Mouse (Mus musculus) fat pad, adult 2 months (tissue): ENCODE data around the gene Cyp8b1.

Experiments used
- DNase-seq: peaks from one replicate; pipeline ENCODE4 v3.0.0-alpha.2; 2011; ENCODE audit warnings: low read depth, low spot score; ENCODE audit errors: extremely low read depth

The Cyp8b1 gene

DNA sequence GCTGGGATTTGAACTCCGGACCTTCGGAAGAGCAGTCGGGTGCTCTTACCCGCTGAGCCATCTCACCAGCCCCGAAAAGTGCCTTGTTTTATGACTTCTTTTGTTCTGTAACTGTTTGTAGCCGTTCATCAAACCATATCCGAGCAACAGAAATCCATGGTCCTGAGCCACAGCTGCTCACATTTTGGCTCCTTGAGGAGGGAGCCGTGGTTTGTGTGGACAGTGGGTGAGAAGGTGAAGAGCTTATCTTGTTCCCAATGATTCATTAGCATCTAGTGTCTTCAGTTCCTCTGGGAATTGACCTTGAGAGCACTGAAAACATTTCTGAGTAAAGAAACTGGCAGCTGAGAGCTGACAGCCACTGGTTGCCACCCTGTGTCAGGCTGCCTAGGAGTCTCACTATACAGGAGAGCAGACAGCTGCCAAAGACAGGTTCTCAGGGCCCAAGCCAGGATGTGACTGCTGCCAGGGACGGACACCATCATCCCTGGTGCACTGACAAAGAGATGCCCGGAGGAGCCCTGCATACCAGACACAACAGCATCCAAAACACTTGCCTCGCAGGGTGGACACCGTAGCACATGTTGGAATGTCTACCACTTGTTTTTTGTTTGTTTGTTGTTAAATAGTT is 23.9 kb downstream of the Cyp8b1 start:
- no peak for DNase-seq

GRCm38 (mm10) chr9:121891301-121891700 is 24.8 kb downstream of the Cyp8b1 start:
- no peak for DNase-seq

GRCm38 (mm10) chr9:121890441-121890941 is 25.6 kb downstream of the Cyp8b1 start:
- no peak for DNase-seq

- DNase-seq = peak; percentile 78
These were observed 26.1 kb downstream of the Cyp8b1 start for GRCm38 (mm10) chr9:121889927-121890440.

DNA sequence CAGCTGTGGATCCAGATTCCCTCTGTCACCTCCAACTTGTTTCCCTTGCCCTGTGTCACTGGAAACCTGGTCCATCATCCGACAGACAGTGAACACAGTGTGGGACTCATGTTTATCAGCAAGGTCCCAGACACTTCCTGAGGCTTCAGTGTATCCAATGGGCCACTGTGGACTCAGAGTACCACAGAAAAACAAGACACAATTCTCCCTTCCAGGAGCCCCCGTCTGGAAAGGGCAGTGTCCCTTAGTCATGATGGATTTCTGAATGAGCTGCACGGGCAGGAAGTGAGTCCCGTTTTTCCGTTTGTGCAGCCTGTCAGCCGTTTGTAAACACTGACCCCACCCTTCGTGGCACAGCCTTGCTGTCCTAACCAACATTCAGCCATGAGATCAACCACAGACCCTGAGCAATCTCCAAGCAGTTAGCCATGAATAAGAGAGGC is 34.1 kb downstream of the Cyp8b1 start:
- DNase-seq = no peak

GRCm38 (mm10) chr9:121881301-121881700 is 34.8 kb downstream of the Cyp8b1 start:
- DNase-seq = no peak

DNA sequence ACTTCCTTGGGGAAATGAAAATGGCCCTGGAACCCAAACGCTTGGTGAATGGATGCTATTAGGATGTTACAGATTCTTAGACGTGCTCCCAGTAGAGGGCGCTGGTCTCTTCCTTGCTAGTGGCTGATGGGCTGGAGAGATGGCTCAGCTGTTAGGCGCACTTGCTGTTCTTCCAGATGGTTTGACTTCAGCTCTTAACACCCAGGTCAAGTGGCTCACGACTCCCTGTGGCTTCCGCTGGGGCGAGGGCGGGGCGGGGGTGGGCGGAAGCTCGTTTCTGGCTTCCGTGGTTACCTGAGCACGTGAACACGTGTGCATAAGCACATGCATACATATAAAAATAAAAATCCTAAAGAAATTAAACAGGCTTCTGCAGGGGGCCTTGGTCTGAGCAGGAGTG is 35.3 kb downstream of the Cyp8b1 start:
- no peak for DNase-seq

DNA sequence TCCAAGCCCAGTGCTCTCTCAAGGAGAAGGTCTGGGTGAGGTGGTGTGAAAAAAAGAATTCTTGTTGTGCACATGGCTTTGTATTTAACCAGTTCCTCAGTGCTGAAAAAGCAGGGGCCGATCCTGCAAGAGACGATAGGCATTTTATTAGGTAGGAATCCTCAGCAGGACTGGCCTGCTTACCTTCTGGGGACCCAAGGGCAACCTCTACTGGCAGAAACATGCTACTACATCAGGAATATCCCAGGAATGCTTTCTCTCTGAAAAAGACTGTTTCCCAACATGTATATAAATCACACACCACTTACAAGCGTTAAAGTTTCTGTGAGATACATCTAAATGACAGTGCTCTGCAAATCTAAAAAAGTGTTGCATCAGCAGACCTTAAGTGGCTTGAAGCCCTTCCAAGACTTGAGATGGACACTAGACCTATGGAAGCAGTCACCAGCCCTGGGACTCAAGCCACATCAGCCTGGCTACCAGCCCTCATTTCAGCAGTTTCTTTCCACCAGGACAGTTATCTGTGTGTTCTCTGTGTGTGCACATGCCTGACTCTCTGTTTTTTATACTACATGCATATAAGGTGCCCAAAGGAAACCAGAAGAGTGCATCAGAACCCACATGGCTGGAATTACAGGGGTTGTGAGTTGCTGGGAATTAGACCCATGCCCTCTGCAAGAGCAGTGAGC is 38.9 kb downstream of the Cyp8b1 start:
- DNase-seq = no peak

DNA sequence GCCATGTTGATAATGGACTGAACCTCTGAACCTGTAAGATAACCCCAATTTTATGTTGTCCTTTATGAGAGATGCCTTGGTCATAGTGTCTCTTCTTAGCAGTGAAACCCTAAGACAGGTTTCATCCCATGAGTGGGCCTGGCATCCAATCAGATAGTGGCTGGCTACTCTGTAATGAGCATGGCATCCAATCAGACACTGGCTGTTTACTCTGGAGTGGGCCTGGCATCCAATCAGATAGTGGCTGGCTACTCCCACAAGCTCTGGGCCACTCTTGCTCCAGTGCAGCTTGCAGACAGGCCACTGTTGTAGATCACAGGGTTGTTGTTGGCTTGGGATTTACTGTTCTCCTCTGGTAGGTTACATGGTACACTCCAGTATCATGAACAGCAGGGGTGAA is 42.5 kb downstream of the Cyp8b1 start:
- no peak for DNase-seq

DNA sequence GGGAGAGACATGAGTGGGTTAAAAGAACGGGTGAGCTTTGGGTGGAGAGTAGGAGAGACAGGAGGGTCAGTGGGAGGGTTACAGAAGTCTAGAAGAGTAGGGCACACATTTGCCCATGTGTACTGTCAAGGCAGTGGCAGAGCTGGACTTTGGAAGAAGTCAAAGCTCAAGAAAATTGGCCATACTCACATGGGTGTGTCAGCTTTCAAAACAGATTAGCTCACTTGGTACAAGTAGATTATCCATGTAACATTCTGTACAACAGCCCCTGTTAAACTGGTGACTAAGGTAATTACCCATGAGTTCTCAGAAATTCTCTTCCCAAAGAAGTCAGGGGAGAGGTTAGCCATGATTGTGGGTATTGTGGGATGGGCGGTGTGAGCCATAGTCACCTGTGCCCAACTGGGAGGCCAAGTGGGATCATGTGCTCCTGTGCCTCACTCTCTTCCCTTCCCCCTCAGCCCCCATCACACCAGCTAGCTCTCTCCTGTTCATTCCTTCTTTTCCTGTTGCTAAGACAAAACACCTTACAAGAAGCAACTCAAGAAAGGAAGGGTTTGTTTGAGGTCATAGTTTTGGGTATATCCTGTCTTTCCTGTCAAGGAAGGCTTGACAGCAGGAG is 43.9 kb downstream of the Cyp8b1 start:
- no peak for DNase-seq

DNA sequence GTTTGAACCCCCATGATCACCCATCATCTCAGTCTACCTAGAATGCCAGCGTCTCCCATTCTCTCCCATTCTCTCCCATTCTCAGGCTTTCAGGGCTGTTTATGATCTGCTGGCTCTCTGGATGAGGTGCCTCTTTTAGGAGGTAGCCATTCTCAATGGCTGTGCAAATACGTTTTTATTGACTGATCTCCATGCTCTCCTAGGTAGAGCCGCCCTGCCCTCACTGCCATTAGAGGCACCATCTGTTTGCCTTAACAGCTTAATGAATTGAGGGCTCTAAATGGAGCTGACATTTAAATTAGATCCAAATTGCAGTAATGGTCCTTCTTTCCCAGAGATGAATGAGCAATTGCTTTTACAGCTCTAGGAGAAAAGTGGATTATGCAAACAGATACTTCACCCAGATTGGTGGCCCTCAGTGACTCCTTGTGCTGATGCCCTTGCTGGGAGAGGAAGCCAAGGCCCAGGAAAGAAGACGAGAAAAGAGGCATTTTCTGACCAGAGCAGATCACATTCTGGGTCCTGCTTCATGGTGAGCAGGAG is 46.1 kb downstream of the Cyp8b1 start:
- DNase-seq = no peak

- DNase-seq = no peak
These were observed 46.7 kb downstream of the Cyp8b1 start for GRCm38 (mm10) chr9:121869432-121869831.

DNA sequence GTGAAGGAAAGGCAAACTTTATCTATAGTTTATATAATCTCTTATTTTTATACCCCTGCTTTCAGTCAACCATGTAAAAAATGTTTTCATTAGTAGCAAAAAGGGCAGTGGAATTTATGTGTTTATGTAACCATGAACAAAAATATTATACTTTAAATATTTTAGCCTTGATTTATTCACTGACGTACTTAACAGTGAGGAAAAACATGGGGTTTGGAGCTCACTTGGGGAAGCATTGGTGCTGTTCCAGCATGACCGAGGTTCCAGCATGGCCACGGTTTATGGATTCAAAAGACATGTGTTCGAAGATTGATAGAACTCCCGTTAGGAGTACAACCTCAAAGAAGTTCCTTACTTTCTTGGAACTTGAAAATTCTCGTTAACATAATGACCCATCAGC is 47.9 kb downstream of the Cyp8b1 start:
- no peak for DNase-seq

GRCm38 (mm10) chr9:121867632-121868031 is 48.5 kb downstream of the Cyp8b1 start:
- DNase-seq = no peak

GRCm38 (mm10) chr9:121865425-121866008 is 50.6 kb downstream of the Cyp8b1 start:
- DNase-seq = no peak

DNA sequence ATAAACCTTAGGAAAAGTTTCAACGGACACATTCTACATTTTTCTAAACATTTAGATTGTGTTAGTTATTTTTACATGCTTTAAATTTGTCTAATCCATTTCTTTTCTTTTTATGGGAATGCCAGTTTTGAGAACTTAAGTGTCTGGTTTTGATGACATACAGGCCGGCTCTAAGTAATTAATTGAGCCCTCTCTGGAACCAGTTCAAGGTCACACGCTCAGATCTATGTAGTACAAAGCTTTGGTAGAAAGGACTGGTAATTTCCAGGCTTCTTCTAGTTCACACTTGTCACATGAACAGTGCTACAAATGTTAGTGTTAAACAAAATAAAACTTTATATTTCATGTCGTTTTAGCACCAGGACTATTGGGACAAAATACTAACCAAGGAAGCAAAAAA is 51.3 kb downstream of the Cyp8b1 start:
- no peak for DNase-seq
